Mouse (Mus musculus) cerebellum, adult 2 months (tissue): ENCODE measurements around the gene Tmprss6.

Experiments
- CTCF ChIP-seq: fragments of 200-500 bp; IDR thresholded peaks from 2 replicates; pipeline ENCODE4 v1.5.1; 2011; ENCODE audit warnings: low read depth, mild to moderate bottlenecking, control low read depth, low read length, moderate library complexity, borderline replicate concordance; ENCODE audit not compliant: insufficient read depth
- POLR2A ChIP-seq: fragments of 200-500 bp; IDR thresholded peaks from 2 replicates; pipeline ENCODE4 v1.6.1; 2011; ENCODE audit warnings: low read length, control low read depth, borderline replicate concordance; ENCODE audit not compliant: insufficient read depth

DNA sequence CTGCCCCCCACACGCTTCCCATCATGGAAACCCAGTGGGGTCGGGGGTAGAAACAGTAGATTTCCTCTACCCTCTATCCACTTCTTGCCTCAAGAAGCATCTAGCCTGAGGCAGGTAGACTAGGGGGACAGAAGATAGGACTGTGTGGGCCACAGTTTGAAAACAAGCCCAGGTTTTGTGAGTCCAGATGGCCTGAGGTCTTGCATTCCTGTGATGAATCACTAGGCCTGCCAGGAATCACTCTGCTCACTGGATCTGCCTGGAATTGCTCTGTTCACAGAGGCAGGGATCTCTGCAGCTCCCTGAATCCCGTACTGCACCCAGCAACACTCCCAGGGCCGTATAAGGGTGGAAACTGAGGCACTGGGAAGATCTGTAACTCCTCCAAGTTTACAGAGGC is 14.9 kb upstream of the Tmprss6 start:
- TF ChIP-seq CTCF (no peak), POLR2A (peak; percentile 33; the same call in 1 of the 2 replicates)
